13 mouse cellular contexts compared by ENCODE assay signal in the genomic region with DNA sequence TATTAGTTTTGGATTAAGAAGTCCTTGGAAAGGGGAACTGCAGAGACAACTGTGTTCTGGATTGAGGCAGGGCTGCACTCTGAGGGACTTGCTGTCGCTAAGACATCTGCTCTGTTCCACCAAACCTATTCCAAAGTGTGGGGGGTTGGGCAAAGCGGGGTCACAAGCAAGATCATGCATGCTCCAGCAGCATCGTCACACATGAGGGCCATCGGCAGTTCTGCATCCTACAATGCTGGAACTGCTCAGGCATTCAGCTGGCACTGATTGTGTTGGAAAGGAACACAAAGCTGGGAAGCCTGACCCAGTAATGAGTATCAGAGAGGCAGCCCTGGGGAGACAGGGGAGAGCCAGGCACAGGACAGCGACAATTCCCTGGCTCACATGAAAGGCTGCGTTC. TPM values are rescaled to one million over a fixed set of nuclear protein-coding genes. Genes with fewer than 3 reads are reported as not detected.
DNase-seq lines count a peak whose midpoint lies in the region; ATAC-seq and TF ChIP-seq lines count a peak whose summit lies in the region.
"Had no signal": no experiment of that assay in that cellular context is flagged by ENCODE, and none has a peak within 500 bp of the region (broad histone marks: within the 10 kb centered on the region; RNA-seq: fewer than 3 reads in every experiment).

No protein-coding gene starts in this region.

- H3K4me2 ChIP-seq in hindbrain, postnatal 0 days (ENCODE audit: low read depth, low read length) = no peak overlapping the region
- H3K4me2 ChIP-seq: limb, embryonic 13.5 days had no signal

- no peak overlapping the region for H3K9ac ChIP-seq in hindbrain, postnatal 0 days (replicated peaks; ENCODE audit: low read length)
- H3K9ac ChIP-seq: limb, embryonic 13.5 days had no signal

- H3K4me1 ChIP-seq in embryonic facial prominence, embryonic 10.5 days = peaks cover 13% of the 10 kb centered on the region
- H3K4me1 ChIP-seq in hindbrain, postnatal 0 days (ENCODE audit: insufficient read depth, low read length) = peaks cover 17% of the 10 kb centered on the region

- H3K4me3 ChIP-seq in embryonic facial prominence, embryonic 10.5 days = no peak overlapping the region
- H3K4me3 ChIP-seq in hindbrain, postnatal 0 days (ENCODE audit: low read length) = no peak overlapping the region
- H3K4me3 ChIP-seq: limb, embryonic 13.5 days had no signal

- peak; percentile 49 for DNase-seq in embryo, embryonic 10 days (ENCODE audit: low spot score)
- no peak for DNase-seq in embryo, embryonic 9.5 days (ENCODE audit: extremely low spot score)
- peak; percentile 81 for DNase-seq in brain, embryonic 14.5 days (ENCODE audit: low read depth)
- DNase-seq in embryonic facial prominence, embryonic 10.5 days (ENCODE audit: low spot score) = peak; percentile 28
- peak; percentile 73 for DNase-seq in hindbrain, postnatal 0 days (ENCODE audit: low spot score)
- DNase-seq in natural killer cell, adult 2 months (ENCODE audit: low spot score in 2 of 2) = no peak
- DNase-seq in spleen, adult 12 weeks (ENCODE audit: low spot score) = no peak
- no peak for DNase-seq in c-Kit-positive CD71-positive TER-119-positive erythroid progenitor cells, embryonic 14.5 days (ENCODE audit: low spot score)
- DNase-seq: adrenal gland, adult 2 months; gastrocnemius, postnatal 14 days; lung, postnatal 4 days had no signal

- 48% methylated on average over 6 of the region's 6 CpGs for WGBS in embryonic facial prominence, embryonic 10.5 days
- 16% methylated on average over 6 of the region's 6 CpGs for WGBS in hindbrain, postnatal 0 days

- no peak for TF ChIP-seq CTCF in brain, embryonic 14.5 days (IDR thresholded peaks at IDR 0.05; ENCODE audit: borderline replicate concordance, extremely low read depth, insufficient read depth, insufficient read length)
- no peak for TF ChIP-seq CTCF in hindbrain, postnatal 0 days (IDR thresholded peaks at IDR 0.05; ENCODE audit: low read depth)

- peak; percentile 78 for ATAC-seq in hindbrain, postnatal 0 days

- H3K27me3 ChIP-seq in embryonic facial prominence, embryonic 10.5 days (replicated peaks; ENCODE audit: low read depth, poor library complexity, severe bottlenecking) = peaks cover 5% of the 10 kb centered on the region; the same call in 1 of the 2 replicates
- no peaks in the 10 kb centered on the region for H3K27me3 ChIP-seq in hindbrain, postnatal 0 days (ENCODE audit: insufficient read depth, low read length)
- H3K27me3 ChIP-seq: limb, embryonic 13.5 days had no signal

- H3K36me3 ChIP-seq in embryonic facial prominence, embryonic 10.5 days (replicated peaks) = no peaks in the 10 kb centered on the region
- H3K36me3 ChIP-seq in hindbrain, postnatal 0 days (ENCODE audit: insufficient read depth, low read length) = no peaks in the 10 kb centered on the region
- H3K36me3 ChIP-seq: G1E; limb, embryonic 13.5 days had no signal

- no peaks in the 10 kb centered on the region for H3K9me3 ChIP-seq in embryonic facial prominence, embryonic 10.5 days
- no peaks in the 10 kb centered on the region for H3K9me3 ChIP-seq in hindbrain, postnatal 0 days (ENCODE audit: low read length)
- H3K9me3 ChIP-seq: G1E; limb, embryonic 13.5 days had no signal

- H3K27ac ChIP-seq in embryonic facial prominence, embryonic 10.5 days (replicated peaks) = no peak overlapping the region
- H3K27ac ChIP-seq in hindbrain, postnatal 0 days = no peak overlapping the region
- H3K27ac ChIP-seq: limb, embryonic 13.5 days had no signal

- TF ChIP-seq POLR2A in brain, embryonic 14.5 days (IDR thresholded peaks at IDR 0.05; ENCODE audit: borderline replicate concordance, extremely low read depth, insufficient read depth, insufficient read length, poor library complexity, severe bottlenecking) = no peak

RNA-seq across cellular contexts. Expression of gene Amer2, which starts 56.5 kb away (rescaled TPM):
- 25.7 and 27.4 TPM in 2 replicates for polyA plus RNA-seq in brain, embryonic 14.5 days (2012; rRNA removed)
- 4.5 and 4.9 TPM in 2 replicates for polyA plus RNA-seq in embryonic facial prominence, embryonic 10.5 days (2016; fragmentation: Nextera tagmentation; extraction: Ambion mirVana)
- total RNA-seq in hindbrain, postnatal 0 days (2014; rRNA removed) = 27.4 and 27.6 TPM in 2 replicates
- 20.5 and 21.6 TPM in 2 replicates for polyA plus RNA-seq in hindbrain, postnatal 0 days (2015; fragmentation: Nextera tagmentation; extraction: Ambion mirVana)
- polyA plus RNA-seq: G1E had no signal

Comparison
In these comparisons a context has a peak if more than half of its experiments do, and no peak if none do; other contexts are left out.
1. DNase-seq: peak in embryo, embryonic 10 days (single experiment), brain, embryonic 14.5 days (single experiment), embryonic facial prominence, embryonic 10.5 days (single experiment) and hindbrain, postnatal 0 days (single experiment); none in embryo, embryonic 9.5 days (single experiment), natural killer cell, adult 2 months (0 of 2), spleen, adult 12 weeks (single experiment) and c-Kit-positive CD71-positive TER-119-positive erythroid progenitor cells, embryonic 14.5 days (single experiment).